Mouse (Mus musculus): ENCODE measurements at regions not wholly inside any gene's neighbourhood (a gene's known extent, or its start where the extent isn't known, plus 50 kb on each side); places are given as distances from the start of the nearest gene placed in this dataset.

- ATAC-seq (replicated peaks; ENCODE audit: low FRiP score, poor library complexity, severe bottlenecking): no peak
Observed at GRCm38 (mm10) chr11:19778191-19778590, 146.0 kb upstream of the Spred2 start.

GRCm38 (mm10) chr11:19785110-19785509 is 139.1 kb upstream of the Spred2 start:
- no peak for ATAC-seq (replicated peaks; ENCODE audit: low FRiP score, poor library complexity, severe bottlenecking)

- ATAC-seq (replicated peaks; ENCODE audit: low FRiP score, poor library complexity, severe bottlenecking): no peak
Observed at GRCm38 (mm10) chr11:19796950-19797670, 127.1 kb upstream of the Spred2 start.

DNA sequence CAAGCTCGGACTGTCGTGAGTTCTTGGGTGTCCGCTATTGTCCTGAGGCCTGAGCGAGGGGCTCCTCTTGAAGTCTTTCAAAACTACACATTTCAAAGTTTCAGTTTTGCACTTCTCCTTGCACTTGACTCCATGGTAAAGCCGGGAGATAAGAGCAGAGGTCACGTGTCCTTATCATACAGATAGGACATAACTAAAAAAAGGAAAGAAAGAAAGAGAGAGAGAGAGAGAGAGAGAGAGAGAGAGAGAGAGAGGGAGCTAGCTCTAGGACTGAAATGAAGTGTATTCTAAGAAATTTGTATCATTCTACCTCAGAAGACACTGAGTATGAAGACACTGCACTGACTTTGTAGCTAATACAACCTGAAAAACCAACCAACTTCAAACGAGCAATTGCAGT is 114.8 kb upstream of the Spred2 start:
- ATAC-seq (replicated peaks; ENCODE audit: low FRiP score, poor library complexity, severe bottlenecking): no peak

- no peak for ATAC-seq (replicated peaks; ENCODE audit: low FRiP score, poor library complexity, severe bottlenecking)
Observed at GRCm38 (mm10) chr11:19811271-19811991, 112.7 kb upstream of the Spred2 start.

GRCm38 (mm10) chr11:19811992-19812690 is 112.0 kb upstream of the Spred2 start:
- ATAC-seq (replicated peaks; ENCODE audit: low FRiP score, poor library complexity, severe bottlenecking): no peak

DNA sequence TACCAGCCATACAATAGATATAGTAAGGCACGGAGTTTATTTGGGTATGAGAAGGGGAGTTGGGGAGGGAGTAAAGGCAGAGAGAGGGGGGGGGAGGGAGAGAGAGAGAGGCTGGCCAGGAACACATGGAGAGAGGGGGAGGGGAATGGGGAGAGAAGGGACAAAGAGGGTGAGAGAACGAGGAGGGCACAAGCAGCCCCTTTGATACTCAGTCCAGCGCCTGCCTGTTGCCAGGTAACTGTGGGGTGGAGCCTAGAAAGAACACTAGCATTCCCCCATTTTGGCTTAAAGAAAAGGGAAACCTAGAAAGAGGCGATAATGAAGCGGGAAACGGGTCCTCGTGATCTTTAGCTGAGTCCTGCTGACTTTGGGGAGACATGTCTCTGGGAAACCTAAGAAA is 110.6 kb upstream of the Spred2 start:
- no peak for ATAC-seq (replicated peaks; ENCODE audit: low FRiP score, poor library complexity, severe bottlenecking)

- no peak for ATAC-seq (replicated peaks; ENCODE audit: low FRiP score, poor library complexity, severe bottlenecking)
Observed at GRCm38 (mm10) chr11:19822991-19823390, 101.2 kb upstream of the Spred2 start.

DNA sequence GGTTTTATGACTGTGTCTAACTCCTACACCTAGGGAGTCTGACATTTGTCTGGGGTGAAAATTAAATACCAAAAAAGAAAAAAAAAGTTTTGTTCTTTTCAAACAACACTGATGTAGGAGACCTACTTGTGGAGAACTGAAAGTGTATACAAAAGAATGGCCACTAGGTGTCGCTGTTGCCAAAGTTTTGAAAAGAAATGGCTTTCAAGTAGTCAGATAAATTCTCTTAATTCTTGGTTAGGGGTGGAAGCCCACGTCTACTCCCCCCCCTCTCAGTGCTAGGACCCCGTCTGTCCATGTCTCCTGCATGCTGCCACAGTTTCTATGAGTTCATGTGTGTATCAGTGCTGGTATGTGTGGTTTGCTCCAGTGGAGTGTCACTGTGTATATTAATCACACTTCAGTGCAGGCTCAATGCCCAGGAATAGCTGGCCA is 100.7 kb upstream of the Spred2 start:
- ATAC-seq (replicated peaks; ENCODE audit: low FRiP score, poor library complexity, severe bottlenecking): peak; percentile 58

- ATAC-seq (replicated peaks; ENCODE audit: low FRiP score, poor library complexity, severe bottlenecking): no peak
Observed at GRCm38 (mm10) chr11:19826481-19827185, 97.5 kb upstream of the Spred2 start.

- no peak for ATAC-seq (replicated peaks; ENCODE audit: low FRiP score, poor library complexity, severe bottlenecking)
Observed at GRCm38 (mm10) chr11:19827996-19828395, 96.2 kb upstream of the Spred2 start.

DNA sequence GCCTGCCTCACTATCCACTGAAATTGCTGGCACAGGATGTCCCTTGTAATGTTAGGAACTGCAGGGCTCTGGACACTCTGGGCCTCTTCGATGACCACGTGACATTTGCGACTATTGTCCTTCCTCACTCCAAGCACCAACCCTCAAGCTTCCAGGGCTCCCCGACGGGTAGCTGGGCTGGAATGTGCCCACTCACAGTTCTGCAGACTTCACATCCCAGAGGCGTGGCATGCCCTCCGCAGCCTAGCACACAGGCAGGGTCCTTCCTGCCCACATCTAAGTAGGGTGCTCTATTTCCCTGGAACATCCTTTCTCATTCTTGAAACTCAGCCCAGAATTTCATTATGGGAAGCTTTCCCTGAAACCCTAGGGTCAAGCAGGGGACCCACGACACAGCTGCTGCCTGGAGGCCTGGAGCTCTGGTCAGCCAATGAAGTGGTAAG is 95.2 kb upstream of the Spred2 start:
- no peak for ATAC-seq (replicated peaks; ENCODE audit: low FRiP score, poor library complexity, severe bottlenecking)

DNA sequence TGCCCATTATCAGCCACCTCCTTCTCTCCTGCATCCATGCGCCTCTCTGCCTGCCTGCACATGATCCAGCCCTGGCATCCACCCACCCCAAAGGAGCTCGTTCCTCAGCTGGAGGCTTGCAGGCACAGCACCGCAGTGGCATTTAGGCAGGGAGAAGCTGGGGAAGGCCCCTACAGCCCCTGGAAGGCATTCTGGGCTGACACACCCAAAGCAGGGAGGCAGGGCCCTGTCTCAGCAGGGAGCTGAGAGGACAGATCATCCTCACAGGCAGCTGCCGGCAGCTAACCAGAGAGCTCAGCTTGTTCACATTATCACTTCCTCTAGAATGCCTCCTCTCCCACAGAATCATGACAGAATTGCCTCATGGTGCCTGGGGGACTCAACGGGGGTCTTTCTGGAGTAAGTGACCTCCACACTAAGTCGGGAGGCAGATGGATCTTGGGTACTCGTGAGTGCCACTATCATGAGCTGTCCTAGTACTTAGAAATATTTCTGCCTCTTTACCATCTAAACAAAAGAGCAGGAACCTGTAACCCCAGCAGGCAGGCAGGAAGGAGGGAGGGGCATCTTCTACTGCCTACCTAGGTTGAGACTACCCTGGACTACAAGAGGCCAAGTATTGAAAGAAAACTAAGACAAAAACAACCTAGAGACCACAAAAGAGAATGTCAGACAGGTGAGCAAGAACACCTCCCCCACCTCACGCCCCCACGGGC is 94.5 kb upstream of the Spred2 start:
- ATAC-seq (replicated peaks; ENCODE audit: low FRiP score, poor library complexity, severe bottlenecking): no peak

DNA sequence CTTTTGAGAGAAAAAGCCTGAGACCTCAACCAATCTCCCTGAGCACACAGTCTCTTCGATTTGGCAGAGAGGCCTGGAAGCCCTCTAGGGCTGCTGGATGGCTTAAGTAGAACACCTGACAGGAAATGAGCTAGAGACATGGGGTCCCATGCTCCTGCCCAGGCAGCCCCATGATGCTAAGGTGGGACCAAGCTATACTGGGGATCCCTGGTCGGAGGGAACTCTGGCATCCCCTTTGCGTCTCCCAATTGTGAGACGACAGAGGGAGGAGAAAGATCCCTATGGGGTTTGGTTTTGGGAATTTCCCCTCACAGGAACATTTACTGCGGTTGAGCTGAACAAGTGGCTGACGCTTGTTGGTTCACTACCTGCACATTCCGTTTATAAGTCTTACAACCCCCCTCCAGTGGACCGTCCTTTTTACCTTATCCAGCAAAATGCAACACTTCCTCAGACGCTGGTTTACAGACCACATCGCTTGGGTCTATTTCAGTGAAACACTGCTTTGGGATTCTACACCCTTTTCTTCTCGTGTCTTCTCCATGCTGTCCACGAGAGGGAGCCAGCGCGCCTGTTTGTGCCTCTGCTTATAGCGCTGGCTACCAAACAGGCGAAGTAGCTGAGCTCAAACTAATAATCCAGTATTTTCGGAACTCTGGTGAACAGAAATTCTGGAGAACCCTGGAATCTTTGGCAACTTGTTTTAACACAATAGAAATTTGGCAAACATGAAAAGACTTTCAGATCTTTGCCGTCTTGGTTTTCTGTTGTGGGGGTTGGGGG is 93.7 kb upstream of the Spred2 start:
- ATAC-seq (replicated peaks; ENCODE audit: low FRiP score, poor library complexity, severe bottlenecking): 0 out of 2 replicates have a peak, but pooled peaks have one; percentile 44

DNA sequence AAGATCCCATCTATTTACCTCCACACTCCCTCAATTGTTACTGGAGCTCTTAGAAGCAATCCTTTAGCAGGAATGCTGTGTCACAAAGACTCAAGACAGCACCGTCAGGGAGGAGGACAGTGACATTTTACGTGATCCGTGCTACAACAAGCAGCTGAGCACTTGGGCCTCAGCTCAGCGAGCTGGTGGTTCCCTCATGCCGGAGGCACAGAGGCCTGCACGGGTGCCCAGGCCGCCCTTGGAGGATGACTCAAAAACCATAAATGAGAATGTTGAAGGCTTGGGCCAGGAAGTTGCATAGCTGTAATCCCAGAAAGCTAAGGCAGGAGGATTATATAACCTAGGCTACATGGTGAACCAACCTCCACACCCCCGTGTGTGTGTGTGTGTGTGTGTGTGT is 89.6 kb upstream of the Spred2 start:
- no peak for ATAC-seq (replicated peaks; ENCODE audit: low FRiP score, poor library complexity, severe bottlenecking)

DNA sequence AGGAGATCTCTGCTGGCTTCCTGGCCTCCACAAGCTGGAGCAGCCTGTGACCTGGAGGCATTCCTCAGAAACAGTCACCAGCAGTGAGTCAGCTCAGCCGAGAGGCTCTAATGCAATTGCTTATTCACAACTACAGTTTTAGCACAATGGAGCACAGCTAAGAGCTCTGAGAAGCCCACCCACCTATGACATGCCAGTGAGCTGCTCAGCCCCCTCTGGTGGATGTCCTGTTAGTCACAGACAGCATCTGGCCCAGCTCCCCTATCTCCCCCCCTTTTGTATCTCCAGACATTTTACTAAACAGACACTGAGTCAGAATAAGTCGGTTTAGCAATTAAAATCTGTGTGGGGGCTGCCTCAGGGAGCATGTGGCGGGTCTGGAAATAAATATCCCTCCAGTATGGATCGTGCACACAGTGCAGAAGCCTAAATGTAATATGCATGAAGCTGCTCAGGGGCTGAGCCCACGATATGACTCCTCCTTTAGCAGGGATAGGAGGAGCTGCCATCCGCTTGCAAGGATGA is 88.9 kb upstream of the Spred2 start:
- ATAC-seq (replicated peaks; ENCODE audit: low FRiP score, poor library complexity, severe bottlenecking): no peak

DNA sequence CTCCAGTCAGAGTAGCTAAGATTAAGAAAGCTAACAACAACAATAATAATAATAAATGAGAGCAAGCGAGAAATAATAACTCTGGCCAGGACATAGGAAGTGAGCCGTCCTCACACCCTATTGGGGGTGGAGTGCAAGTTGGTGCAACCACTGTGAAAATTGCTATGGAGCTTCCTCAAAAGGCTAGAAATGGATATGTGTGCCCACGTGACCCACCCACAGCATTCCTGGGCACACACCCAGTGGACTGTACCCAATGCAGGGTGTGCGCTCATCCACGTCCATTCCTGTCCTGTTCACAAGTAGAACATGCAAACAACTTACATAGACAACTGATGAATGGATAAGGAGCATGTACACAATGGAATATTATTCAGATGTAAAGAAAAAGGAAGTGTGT is 85.2 kb upstream of the Spred2 start:
- ATAC-seq (replicated peaks; ENCODE audit: low FRiP score, poor library complexity, severe bottlenecking): no peak

- ATAC-seq (replicated peaks; ENCODE audit: low FRiP score, poor library complexity, severe bottlenecking): no peak
Observed at GRCm38 (mm10) chr11:19843084-19843483, 81.1 kb upstream of the Spred2 start.

DNA sequence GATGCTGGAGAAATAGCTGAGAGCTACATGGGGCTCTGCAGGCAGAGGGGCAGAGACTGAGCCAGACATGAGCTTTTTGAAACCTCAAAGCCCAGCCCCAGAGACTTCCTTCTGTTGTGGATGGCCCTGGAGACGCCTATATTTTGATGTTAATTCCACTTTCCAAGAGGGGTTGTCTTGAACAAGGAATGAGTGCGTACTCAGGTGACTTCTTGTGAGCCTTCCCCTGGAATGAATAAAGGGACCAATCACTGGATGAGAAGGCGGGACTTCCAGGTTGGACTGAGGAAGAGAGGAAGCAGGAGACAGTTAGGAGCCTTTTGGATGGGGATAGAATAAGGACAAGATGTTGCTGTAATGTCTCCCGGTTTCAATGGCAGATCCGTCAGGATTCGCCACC is 76.3 kb upstream of the Spred2 start:
- no peak for ATAC-seq (replicated peaks; ENCODE audit: low FRiP score, poor library complexity, severe bottlenecking)

All from erythroblast, adult 5-6 weeks (primary cell).